Mouse (Mus musculus): ENCODE results near the gene Galr2. TPM values are rescaled to one million over a fixed set of nuclear protein-coding genes. Genes with fewer than 3 reads are reported as not detected.

The Galr2 gene
- total RNA-seq, 2 experiments from 2014 or later: not detected

DNA sequence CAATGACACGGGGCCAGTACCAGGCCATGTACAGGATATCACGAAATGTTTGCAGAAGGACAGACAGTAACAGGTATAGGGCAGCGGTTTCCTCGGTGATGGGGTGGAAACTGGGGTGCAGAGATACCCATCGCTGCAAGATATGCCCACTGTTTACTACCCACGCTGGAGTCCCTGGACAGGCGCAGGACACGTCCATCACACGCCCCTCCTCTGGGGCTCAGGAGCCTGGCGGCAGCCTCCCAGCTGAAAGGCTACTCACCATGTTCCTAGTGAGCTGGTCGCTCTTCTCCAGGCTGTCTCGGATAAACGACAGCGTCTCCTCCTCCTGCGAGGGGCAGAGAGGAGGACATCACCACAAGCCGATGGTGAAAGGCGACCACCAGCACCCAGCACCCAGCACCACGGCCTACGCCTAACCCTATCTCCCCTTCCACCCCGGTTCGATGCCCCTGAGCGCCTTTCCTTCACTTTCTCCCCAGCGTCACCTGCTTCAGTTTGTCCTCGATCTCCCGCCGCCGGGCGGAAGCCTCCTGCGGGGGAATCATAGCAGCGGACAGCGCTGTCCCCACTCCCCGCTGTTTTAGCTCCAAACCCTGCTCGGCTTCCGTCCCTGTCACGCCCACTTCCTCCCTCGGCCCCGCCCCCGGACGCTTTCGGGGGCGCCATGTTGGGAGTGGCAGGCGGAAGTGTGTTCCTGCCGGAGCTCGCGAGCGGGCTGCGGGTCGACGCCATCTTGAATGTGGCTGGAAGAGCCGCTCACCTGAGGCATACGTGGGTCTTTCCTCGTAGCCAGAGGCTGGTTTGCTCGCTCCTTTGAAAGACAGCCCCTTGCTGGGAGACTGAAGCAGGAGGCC is 25.6 kb downstream of the Galr2 start:
- peak; percentile 88 to 92 for DNase-seq (ENCODE audit: low spot score in 2 of 2)

DNA sequence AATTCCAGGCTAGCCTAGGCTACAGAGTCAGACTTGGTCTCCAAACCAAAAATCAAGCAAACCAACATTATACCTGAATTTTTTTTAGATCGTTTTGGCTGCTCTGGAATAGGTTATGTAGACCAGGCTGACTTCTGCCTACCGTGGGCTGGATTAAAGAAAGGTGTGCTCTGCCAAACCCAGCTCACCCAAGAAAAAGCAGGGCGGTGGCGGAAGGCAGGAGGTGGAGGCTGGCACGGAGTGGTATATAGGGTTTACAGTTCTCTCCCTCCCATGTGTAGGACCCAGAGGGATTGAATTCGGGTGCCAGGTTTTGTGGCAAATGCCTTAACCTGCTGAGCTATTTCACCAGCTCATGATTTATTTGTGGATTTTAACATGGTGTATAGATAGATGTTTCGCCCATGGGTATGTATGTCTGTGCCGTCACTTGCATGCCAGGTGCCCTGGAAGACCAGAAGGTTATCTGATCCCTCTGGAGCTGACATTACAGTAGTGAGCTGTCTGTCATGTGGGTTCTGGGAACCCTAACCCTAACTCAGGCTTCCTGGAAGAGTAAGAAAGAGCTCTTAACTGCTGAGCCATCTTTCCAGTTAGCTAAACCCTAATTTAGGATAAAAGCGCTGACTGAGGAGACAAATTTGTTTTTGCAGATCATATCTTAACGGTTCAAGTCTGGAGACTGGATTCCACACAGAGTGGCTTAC is 26.4 kb downstream of the Galr2 start, which contains the start of gene Exoc7:
TSS of gene Exoc7 (minus strand) at position 215 of the 707 bp plus-strand sequence.
- no peak for DNase-seq (ENCODE audit: low spot score in 2 of 2)

DNA sequence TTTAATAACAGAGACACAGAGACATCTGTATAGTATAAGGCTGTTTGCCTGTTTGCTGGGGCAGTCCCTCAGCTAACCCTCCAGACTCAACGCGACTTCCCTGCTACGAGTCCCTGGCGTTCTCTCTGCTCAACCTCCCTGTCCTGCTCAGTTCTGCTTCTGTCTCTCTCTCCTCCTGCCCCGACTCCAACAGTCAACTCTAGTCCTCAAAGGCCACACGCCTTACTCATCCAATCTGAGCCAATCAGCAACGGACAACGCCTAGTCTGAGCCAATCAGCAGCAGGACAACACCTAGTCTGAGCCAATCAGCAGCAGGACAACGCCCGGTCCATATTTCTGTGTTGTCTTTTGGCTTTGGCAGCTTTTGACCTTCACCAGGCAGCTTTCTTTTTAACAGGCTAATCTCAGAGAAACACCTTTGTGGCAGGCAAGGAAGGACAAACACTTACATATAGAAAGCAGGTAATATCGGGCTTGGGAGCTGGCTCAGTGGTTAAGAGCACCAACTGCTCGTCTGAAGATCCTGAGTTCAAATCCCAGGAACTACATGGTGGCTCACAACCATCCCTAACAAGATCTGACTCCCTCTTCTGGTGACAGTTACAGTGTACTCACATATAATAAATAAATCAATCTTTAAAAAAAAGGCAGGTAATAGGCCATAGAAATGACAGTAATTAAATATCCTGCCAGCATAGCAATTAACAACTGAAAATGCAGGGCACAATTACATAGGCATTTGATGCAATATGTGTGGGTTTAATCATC is 27.2 kb downstream of the Galr2 start:
- DNase-seq (ENCODE audit: low spot score in 2 of 2): no peak

DNA sequence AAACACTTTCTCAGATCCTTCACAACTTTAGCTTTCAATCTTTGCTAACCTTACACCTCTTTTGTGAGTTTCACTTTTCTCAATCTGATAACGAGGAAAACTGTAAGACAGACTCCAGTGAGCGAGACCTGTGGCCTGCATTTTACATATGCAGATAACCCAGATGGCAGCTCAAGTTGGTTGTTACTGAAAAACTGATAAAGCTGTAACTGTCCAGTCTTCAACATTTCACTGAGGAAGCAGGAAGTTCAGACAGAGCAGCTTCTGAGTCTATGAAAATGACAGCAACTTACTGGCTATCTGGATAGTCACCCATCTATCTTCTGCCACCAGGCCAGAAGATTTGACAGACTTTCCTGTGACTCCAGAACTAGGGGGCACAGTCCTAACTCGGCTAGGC is 28.9 kb downstream of the Galr2 start:
- no peak for DNase-seq (ENCODE audit: low spot score in 2 of 2)

DNA sequence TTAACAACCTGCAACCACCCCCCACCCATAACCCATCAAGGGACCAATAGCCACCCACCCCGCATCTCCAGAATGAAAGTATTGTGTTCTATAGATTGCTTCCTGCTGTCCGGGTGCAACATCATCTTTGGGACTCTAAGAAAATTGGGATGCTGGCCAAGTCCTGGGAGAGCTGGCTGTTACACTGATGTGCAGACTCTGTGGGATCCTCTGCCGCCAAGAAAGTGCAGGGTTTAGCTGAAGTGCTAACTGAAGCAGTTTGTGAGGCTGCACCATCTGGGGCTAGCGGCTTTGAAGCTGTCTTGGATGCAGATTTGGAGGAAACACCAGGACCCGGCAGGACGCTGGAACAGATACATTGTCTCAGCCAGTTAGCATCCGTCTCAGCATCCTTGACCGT is 30.4 kb downstream of the Galr2 start:
- no peak for DNase-seq (ENCODE audit: low spot score in 2 of 2)

DNA sequence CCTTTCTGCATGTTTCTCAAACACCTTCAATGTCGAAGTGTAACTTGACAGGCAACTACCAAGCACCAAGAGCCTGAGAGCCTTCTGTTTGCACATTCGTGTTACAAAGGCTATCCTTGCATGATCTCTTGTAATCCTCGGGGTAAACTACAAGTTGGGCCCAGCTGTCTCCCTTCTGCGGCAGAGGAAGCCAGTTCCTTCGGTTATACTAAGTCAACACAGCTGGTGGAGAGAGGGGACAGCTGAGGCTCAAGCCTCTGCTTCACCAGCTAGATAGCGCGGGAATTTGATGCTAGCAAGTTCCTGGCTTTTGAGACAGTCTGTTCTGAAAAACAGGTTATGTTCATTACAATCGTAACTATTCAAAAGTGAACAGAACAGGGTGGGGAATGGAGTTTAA is 31.6 kb downstream of the Galr2 start:
- DNase-seq (ENCODE audit: low spot score in 2 of 2): no peak

DNA sequence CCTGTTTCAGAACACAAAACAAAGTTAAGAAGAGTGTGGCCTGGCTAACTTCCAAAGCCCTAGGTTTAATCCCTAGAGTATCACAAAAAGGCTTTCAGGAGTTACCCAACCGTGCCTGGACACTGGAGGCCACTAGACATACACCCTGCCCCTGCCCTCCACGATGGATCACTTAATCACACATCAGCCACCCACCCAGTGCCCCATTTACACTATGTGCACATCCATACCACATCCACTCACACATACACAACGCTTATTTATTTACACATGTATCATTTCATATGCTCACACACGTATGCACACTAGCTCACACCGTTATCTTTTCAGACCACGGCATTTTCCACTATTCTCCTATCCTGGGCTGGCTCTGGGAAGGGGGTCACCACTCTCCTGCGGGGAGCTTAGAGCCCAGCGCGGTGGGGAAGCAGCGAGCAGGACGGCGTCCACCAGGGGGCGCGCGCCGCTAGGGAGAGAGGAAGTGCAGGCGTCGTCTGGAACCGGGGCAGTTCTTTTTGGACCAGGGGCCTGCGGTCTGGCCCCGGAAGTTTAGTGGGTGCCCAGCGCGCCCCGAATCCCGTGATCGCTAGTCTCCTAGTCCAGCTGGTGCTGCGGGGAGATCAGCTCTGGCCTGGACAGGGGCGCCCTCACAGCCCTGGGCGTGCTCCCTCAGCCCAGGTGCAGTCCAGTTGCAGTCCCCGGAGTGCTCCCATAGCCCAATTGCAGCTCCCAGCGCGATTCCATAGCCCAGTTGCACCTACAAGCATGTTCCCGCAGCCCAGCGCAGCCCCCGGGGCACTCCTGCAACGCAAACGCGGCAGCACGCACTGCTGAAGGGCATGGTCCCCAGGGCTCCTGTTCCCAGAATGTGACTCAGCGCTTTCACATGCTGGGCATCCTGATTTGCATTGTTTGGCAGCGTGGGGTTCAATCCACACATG is 38.2 kb downstream of the Galr2 start:
- peak; percentile 94 to 96 for DNase-seq (ENCODE audit: low spot score in 2 of 2)

DNA sequence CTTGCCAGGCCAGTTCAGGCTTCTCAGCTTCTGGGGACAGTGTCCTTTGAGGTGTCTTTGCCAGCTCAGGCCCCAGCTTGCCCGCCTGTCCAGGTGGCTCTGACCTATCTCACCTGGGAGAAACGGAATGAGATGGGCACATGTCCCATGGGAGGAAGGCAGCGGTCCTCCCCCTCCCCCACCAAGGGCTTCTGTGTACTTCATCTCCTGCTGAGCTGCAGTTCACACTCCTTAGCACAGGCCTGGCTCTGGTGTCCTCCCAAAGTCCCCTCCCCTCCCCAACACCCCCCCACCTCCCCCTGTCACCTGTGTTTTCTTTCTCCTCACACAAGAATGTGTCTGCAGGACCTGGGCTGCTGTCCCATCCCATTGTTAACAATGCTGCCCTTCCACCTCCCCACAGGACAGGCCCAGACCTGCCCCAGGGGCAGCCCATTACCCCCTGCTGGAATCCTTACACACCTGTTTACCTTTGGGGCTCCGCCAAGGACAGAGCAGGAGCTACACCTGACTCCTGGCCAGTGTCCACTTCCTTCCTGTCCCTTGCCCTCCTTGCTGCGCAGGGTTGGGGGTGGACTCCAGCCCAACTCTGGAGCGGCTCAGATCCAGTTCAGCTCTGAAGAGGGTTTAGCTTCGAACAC is 46.3 kb downstream of the Galr2 start:
- no peak for DNase-seq (ENCODE audit: low spot score in 2 of 2)

DNA sequence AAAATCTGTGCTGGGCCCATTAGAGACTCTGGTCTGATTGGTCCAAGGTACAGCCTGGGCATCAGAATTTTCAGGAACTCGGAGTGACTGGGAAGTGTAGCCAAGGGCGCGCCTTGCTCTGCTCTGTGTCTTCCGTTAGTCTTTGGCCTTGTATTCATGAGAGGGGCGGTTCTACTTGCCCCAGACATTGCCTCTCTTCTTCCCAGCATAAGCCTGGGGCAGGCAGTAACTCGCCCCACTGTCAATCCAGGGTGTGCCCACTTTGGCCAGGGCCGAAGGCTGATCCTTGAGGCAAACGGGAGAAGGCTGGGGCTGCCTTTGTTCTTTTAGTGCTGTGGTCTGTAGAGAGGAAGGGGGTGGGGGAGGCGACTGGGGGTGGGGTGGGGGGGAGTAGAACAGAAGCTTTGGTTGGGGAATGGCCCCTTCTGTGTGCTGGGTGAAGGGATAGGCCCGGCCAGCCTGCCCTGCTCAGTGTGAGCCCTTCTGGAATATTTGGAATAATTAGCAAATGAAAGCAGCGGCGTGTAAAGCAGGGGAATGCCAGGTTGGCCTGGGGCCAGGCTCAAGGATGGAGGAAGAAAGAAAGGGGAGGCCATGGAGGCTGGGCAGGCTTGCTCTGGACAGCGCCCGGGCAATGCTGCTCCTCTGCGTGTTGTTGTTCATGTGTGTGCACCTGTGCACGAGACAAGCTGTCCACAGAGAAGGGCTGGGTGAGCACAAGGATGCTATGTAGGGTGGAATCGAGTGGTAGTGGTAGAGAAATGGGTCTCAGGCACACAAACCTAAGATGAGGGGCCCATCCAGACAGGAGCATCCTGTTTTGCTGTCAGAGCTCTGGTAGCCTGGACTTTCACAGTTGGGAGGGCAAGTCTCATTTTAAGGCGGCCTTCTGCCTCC is 48.8 kb downstream of the Galr2 start:
- peak; percentile 64 to 69 for DNase-seq (ENCODE audit: low spot score in 2 of 2)

DNA sequence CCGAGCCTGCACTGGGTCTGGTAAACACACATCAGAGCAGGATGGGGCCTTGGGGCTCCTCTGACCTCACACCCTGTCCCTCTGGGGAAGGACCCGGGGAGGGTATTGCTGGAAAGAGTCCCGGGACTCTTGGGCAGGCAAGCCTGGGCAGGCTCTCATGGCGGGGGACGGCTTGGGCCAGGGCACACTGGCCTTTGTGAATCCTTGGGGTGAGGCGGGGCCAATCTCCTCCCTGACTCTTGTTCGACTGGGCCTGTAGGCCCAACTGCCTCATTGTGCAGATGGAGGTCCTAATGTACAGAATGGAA is 49.4 kb downstream of the Galr2 start:
- DNase-seq (ENCODE audit: low spot score in 2 of 2): no peak

DNA sequence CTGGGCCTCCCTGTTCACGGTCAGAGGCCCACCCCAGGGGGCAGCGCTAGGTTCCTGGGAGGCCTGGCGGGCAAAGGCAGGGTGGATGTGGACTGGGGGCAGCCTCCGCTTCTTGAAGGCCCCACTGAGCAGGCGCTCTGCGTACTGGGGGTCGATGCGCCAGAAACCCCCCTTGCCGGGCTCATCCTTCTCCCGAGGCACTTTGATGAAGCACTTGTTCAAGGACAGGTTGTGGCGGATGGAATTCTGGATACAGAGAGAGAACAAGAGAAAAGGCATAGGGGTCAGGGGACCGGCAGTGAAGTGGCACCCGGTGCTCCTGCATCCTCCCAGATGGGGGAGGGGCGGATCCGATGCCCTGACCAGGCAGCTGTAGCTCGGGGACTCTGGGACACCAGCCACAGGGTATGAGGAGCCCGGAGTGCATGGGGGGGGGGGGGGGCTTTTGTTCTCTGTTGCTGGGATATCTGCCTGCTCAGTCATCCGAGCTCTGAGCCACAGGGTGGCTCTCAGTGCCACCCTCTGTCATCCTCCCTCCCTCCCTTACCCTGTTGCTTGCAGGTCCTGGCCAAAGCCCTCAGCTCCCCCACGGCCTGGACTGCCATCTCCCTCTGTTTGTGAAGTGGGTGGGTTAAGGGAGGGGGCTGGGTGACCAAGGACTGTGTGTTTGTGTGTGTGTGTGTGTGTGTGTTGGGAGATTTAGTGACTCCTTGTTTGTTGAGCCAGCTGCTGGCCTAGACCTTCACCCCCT is 51.7 kb downstream of the Galr2 start:
- peak in 1 of 2 experiments; percentile 61 for DNase-seq (ENCODE audit: low spot score in 2 of 2)

DNA sequence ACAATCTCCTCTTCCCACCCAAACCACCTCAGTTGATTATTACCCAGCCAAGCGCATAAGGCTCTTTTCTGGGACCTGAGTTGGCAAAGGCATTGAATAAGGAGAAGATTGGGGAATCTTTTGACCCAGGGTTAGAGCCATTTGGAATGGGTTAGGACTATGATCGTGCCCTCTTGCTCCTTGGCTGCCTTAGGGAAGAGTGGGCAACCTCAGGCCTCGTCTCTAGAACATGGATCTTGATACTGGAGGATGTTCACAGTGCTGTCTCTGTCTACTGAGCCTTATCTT is 52.2 kb downstream of the Galr2 start:
- no peak for DNase-seq (ENCODE audit: low spot score in 2 of 2)

Other genes starting within 250 kb of the Galr2 start
- 1 to 10 TPM; 1.3 TPM for gene Unc13d, start 203.0 kb upstream of the Galr2 start, total RNA-seq (2021)
- gene Wbp2, start 193.9 kb upstream of the Galr2 start, total RNA-seq (2021): 100 to 1,000 TPM; 199 to 238 TPM
- gene Trim47, start 153.7 kb upstream of the Galr2 start, total RNA-seq (2021): 1 to 10 TPM; 6.4 to 7.2 TPM
- gene Trim65, start 149.8 kb upstream of the Galr2 start, total RNA-seq (2021): 1 to 10 TPM; 5.3 to 5.5 TPM
- gene Mrpl38, start 142.1 kb upstream of the Galr2 start, total RNA-seq (2021): 10 to 100 TPM; 55.6 to 64.8 TPM
- gene Fbf1, start 112.8 kb upstream of the Galr2 start, total RNA-seq (2021): 10 to 100 TPM; 84.7 to 94.9 TPM
- gene Ten1, start 82.1 kb upstream of the Galr2 start, total RNA-seq (2021): 10 to 100 TPM; 39.0 to 46.2 TPM
- gene Acox1, start 81.9 kb upstream of the Galr2 start, total RNA-seq (2021): 100 to 1,000 TPM; 112 to 116 TPM
- gene Evpl, start 42.9 kb upstream of the Galr2 start, total RNA-seq (2021): under 1 TPM; 0.57 to 0.65 TPM
- gene Srp68, start 6.7 kb upstream of the Galr2 start, total RNA-seq (2021): 10 to 100 TPM; 50.5 to 51.9 TPM
- 10 to 100 TPM; 84.6 to 97.9 TPM for gene Exoc7, start 26.3 kb downstream of the Galr2 start, total RNA-seq (2021)
- gene Foxj1, start 54.5 kb downstream of the Galr2 start, total RNA-seq (2021): 10 to 100 TPM in 1 of 2 experiments, 1 to 10 TPM in 1; 9.5 to 10.4 TPM
- gene Rnf157, start 132.1 kb downstream of the Galr2 start, total RNA-seq (2021): 100 to 1,000 TPM; 184 to 186 TPM
- gene Ubald2, start 153.2 kb downstream of the Galr2 start, total RNA-seq (2021): 10 to 100 TPM; 35.7 to 46.1 TPM
- under 1 TPM in 1 of 2 experiments, not detected in 1; 0.18 TPM for gene Qrich2, start 185.3 kb downstream of the Galr2 start, total RNA-seq (2021)
- gene Prpsap1, start 213.3 kb downstream of the Galr2 start, total RNA-seq (2021): 10 to 100 TPM; 89.8 to 90.7 TPM
- gene Sphk1, start 250.0 kb downstream of the Galr2 start, total RNA-seq (2021): 1 to 10 TPM; 1.7 to 2.1 TPM

Data from layer of hippocampus, postnatal 10 days (tissue).